Mouse (Mus musculus): ENCODE results near the gene Rbfox2.

Gene Rbfox2

GRCm38 (mm10) chr15:77225274-77225673, 81.5 kb downstream of the Rbfox2 start:
- DNase-seq = peak; percentile 65

- DNase-seq = no peak
Observed at GRCm38 (mm10) chr15:77220833-77221232, 86.0 kb downstream of the Rbfox2 start.

- peak; percentile 72 for DNase-seq
Observed at GRCm38 (mm10) chr15:77220137-77220536, 86.7 kb downstream of the Rbfox2 start.

- DNase-seq = no peak
Observed at GRCm38 (mm10) chr15:77219571-77219970, 87.2 kb downstream of the Rbfox2 start.

- DNase-seq = no peak
Observed at GRCm38 (mm10) chr15:77218007-77218406, 88.8 kb downstream of the Rbfox2 start.

GRCm38 (mm10) chr15:77217523-77217922, 89.3 kb downstream of the Rbfox2 start:
- DNase-seq = no peak

GRCm38 (mm10) chr15:77216704-77217103, 90.1 kb downstream of the Rbfox2 start:
- DNase-seq = no peak

- no peak for DNase-seq
Observed at GRCm38 (mm10) chr15:77215178-77215800, 91.5 kb downstream of the Rbfox2 start.

- peak; percentile 61 for DNase-seq
Observed at GRCm38 (mm10) chr15:77214410-77215107, 92.2 kb downstream of the Rbfox2 start.

GRCm38 (mm10) chr15:77213829-77214228, 93.0 kb downstream of the Rbfox2 start:
- peak; percentile 38 for DNase-seq

- no peak for DNase-seq
Observed at GRCm38 (mm10) chr15:77212818-77213217, 94.0 kb downstream of the Rbfox2 start.

GRCm38 (mm10) chr15:77212217-77212757, 94.5 kb downstream of the Rbfox2 start:
- DNase-seq = no peak

- no peak for DNase-seq
Observed at GRCm38 (mm10) chr15:77206996-77207395, 99.8 kb downstream of the Rbfox2 start.

GRCm38 (mm10) chr15:77204951-77205350, 101.9 kb downstream of the Rbfox2 start:
- no peak for DNase-seq

- peak; percentile 38 for DNase-seq
Observed at GRCm38 (mm10) chr15:77203255-77203981, 103.4 kb downstream of the Rbfox2 start.

- DNase-seq = no peak
Observed at GRCm38 (mm10) chr15:77202881-77203254, 103.9 kb downstream of the Rbfox2 start.

- peak; percentile 84 for DNase-seq
Observed at GRCm38 (mm10) chr15:77202223-77202622, 104.6 kb downstream of the Rbfox2 start.

- peak; percentile 72 for DNase-seq
Observed at GRCm38 (mm10) chr15:77196827-77197226, 110.0 kb downstream of the Rbfox2 start.

- no peak for DNase-seq
Observed at GRCm38 (mm10) chr15:77196001-77196400, 110.8 kb downstream of the Rbfox2 start.

- no peak for DNase-seq
Observed at GRCm38 (mm10) chr15:77192154-77192935, 114.5 kb downstream of the Rbfox2 start.

GRCm38 (mm10) chr15:77186096-77186495, 120.7 kb downstream of the Rbfox2 start:
- DNase-seq = no peak

- DNase-seq = peak; percentile 35
Observed at GRCm38 (mm10) chr15:77185614-77186013, 121.2 kb downstream of the Rbfox2 start.

- peak; percentile 36 for DNase-seq
Observed at GRCm38 (mm10) chr15:77182800-77183199, 124.0 kb downstream of the Rbfox2 start.
